Mouse (Mus musculus): ENCODE measurements around the gene Hoxd9.
A peak's percentile ranks its signal among the peaks of the same experiment; 100 is the strongest.

GRCm38 (mm10) chr2:74715504-74716241, 18.1 kb downstream of the Hoxd9 start:
- TF ChIP-seq CTCF (IDR thresholded peaks at IDR 0.05; ENCODE audit: borderline replicate concordance, insufficient read depth, low read length) = peak; percentile 86
- peak; percentile 39; the same call in 1 of the 2 replicates for TF ChIP-seq POLR2A (IDR thresholded peaks at IDR 0.05; ENCODE audit: low read depth, low read length)

Data from embryonic fibroblast, embryonic 13.5 days (primary cell).